Mouse (Mus musculus) bone marrow macrophage, adult 2 months (primary cell): ENCODE results near the gene Cd47.

Experiments
- CTCF ChIP-seq: IDR thresholded peaks from 2 replicates; pipeline ENCODE4 v1.5.1; 2012; ENCODE audit warnings: low read depth, mild to moderate bottlenecking, low read length, moderate library complexity
- POLR2A ChIP-seq: IDR thresholded peaks from 2 replicates; pipeline ENCODE4 v1.6.1; 2012; ENCODE audit warnings: mild to moderate bottlenecking, low read depth, low read length, borderline replicate concordance

- no peak for TF ChIP-seq POLR2A
- TF ChIP-seq CTCF: no peak
These were observed 124.6 kb downstream of the Cd47 start for GRCm38 (mm10) chr16:49924941-49925340.
